Mouse (Mus musculus): ENCODE results near the gene Slc36a3. TPM values are rescaled to one million over a fixed set of nuclear protein-coding genes. Genes with fewer than 3 reads are reported as not detected.

Slc36a3 gene
- polyA plus RNA-seq, 2 experiments: not detected

- H3K27ac ChIP-seq (replicated peaks; ENCODE audit: low read depth, low read length): no peak within 1 kb of the TSS
These were observed 73.9 kb downstream of the Slc36a3 start, which contains the start of gene Ccdc69 for GRCm38 (mm10) chr11:55077331-55078231. Gene Ccdc69 (minus strand): TSS chr11:55078131.

GRCm38 (mm10) chr11:55076234-55076633 lies 75.3 kb downstream of the Slc36a3 start:
- no peak overlapping the region for H3K4me2 ChIP-seq (replicated peaks; ENCODE audit: low read depth, low read length, severe bottlenecking)
- H3K4me3 ChIP-seq (replicated peaks; ENCODE audit: low read length): no peak overlapping the region
- TF ChIP-seq POLR2A (IDR thresholded peaks at IDR 0.05; ENCODE audit: borderline replicate concordance, extremely low read depth, insufficient read depth, insufficient read length): no peak
- H3K9ac ChIP-seq (ENCODE audit: low read depth, low read length, severe bottlenecking): no peak overlapping the region
- no peak overlapping the region for H3K27ac ChIP-seq (replicated peaks; ENCODE audit: low read depth, low read length)
- DNase-seq (ENCODE audit: low spot score) (no peak), ATAC-seq (ENCODE audit: low FRiP score, low read depth) (no peak)
- no peaks in the 10 kb centered on the region for H3K9me3 ChIP-seq (ENCODE audit: control insufficient read depth, low read length)
- no peaks in the 10 kb centered on the region for H3K27me3 ChIP-seq (ENCODE audit: control insufficient read depth, insufficient read depth, low read length)
- no peaks in the 10 kb centered on the region for H3K36me3 ChIP-seq (ENCODE audit: control insufficient read depth, insufficient read depth, low read length)
- peaks cover 6% of the 10 kb centered on the region; the same call in 1 of the 2 replicates for H3K4me1 ChIP-seq (ENCODE audit: control insufficient read depth, insufficient read depth, low read length)
- WGBS: 90% methylated on average over 5 of the region's 5 CpGs

More at GRCm38 (mm10) chr11:55077331-55078231, 73.9 kb downstream of the Slc36a3 start, which contains the start of gene Ccdc69:
- TF ChIP-seq POLR2A (IDR thresholded peaks at IDR 0.05; ENCODE audit: borderline replicate concordance, extremely low read depth, insufficient read depth, insufficient read length): no peak
- DNase-seq (ENCODE audit: low spot score): peak; percentile 9
- Histone ChIP-seq H3K27me3 (ENCODE audit: control insufficient read depth, insufficient read depth, low read length) (no peaks in the 10 kb centered on the region), H3K4me3 (replicated peaks; ENCODE audit: low read length) (peak within 1 kb of the TSS; percentile 44), H3K4me2 (replicated peaks; ENCODE audit: low read depth, low read length, severe bottlenecking) (peak within 1 kb of the TSS; percentile 92), H3K9ac (ENCODE audit: low read depth, low read length, severe bottlenecking) (peak within 1 kb of the TSS; percentile 52), H3K36me3 (ENCODE audit: control insufficient read depth, insufficient read depth, low read length) (no peaks in the 10 kb centered on the region), H3K9me3 (ENCODE audit: control insufficient read depth, low read length) (no peaks in the 10 kb centered on the region), H3K4me1 (ENCODE audit: control insufficient read depth, insufficient read depth, low read length) (peaks cover 6% of the 10 kb centered on the region; the same call in 1 of the 2 replicates)
- peak; percentile 56; the same call in 1 of the 2 replicates for ATAC-seq (ENCODE audit: low FRiP score, low read depth)
- 1% methylated on average over 48 of the region's 50 CpGs for WGBS

GRCm38 (mm10) chr11:55075602-55076001 lies 75.9 kb downstream of the Slc36a3 start:
- ATAC-seq (ENCODE audit: low FRiP score, low read depth) (no peak), DNase-seq (ENCODE audit: low spot score) (peak; percentile 27)
- H3K36me3 ChIP-seq (ENCODE audit: control insufficient read depth, insufficient read depth, low read length): no peaks in the 10 kb centered on the region
- no peak for TF ChIP-seq POLR2A (IDR thresholded peaks at IDR 0.05; ENCODE audit: borderline replicate concordance, extremely low read depth, insufficient read depth, insufficient read length)
- H3K4me3 ChIP-seq (replicated peaks; ENCODE audit: low read length): no peak overlapping the region
- no peak overlapping the region for H3K4me2 ChIP-seq (replicated peaks; ENCODE audit: low read depth, low read length, severe bottlenecking)
- H3K27ac ChIP-seq (replicated peaks; ENCODE audit: low read depth, low read length): no peak overlapping the region
- no peaks in the 10 kb centered on the region for H3K9me3 ChIP-seq (ENCODE audit: control insufficient read depth, low read length)
- no peaks in the 10 kb centered on the region for H3K27me3 ChIP-seq (ENCODE audit: control insufficient read depth, insufficient read depth, low read length)
- 43% methylated on average over 2 of the region's 2 CpGs for WGBS
- peaks cover 6% of the 10 kb centered on the region; the same call in 1 of the 2 replicates for H3K4me1 ChIP-seq (ENCODE audit: control insufficient read depth, insufficient read depth, low read length)
- H3K9ac ChIP-seq (ENCODE audit: low read depth, low read length, severe bottlenecking): no peak overlapping the region

Other genes starting within 250 kb of the Slc36a3 start
- gene Gpx3, start 249.3 kb downstream of the Slc36a3 start, polyA plus RNA-seq (2012; rRNA removed): 14.5 and 18.2 TPM in 2 replicates
- 32.7 and 37.3 TPM in 2 replicates for gene Gpx3, start 249.3 kb downstream of the Slc36a3 start, polyA plus RNA-seq (2014; fragmentation: Nextera tagmentation; extraction: Ambion mirVana)
- gene Tnip1, start 188.8 kb downstream of the Slc36a3 start, polyA plus RNA-seq (2012; rRNA removed): 21.6 and 24.8 TPM in 2 replicates
- 20.0 and 20.6 TPM in 2 replicates for gene Tnip1, start 188.8 kb downstream of the Slc36a3 start, polyA plus RNA-seq (2014; fragmentation: Nextera tagmentation; extraction: Ambion mirVana)
- 272 and 281 TPM in 2 replicates for gene Anxa6, start 118.3 kb downstream of the Slc36a3 start, polyA plus RNA-seq (2012; rRNA removed)
- gene Anxa6, start 118.3 kb downstream of the Slc36a3 start, polyA plus RNA-seq (2014; fragmentation: Nextera tagmentation; extraction: Ambion mirVana): 390 and 395 TPM in 2 replicates
- gene Ccdc69, start 73.6 kb downstream of the Slc36a3 start, polyA plus RNA-seq (2012; rRNA removed): 1.2 and 1.6 TPM in 2 replicates
- 1.1 and 1.3 TPM in 2 replicates for gene Ccdc69, start 73.6 kb downstream of the Slc36a3 start, polyA plus RNA-seq (2014; fragmentation: Nextera tagmentation; extraction: Ambion mirVana)
- 12.2 and 14.6 TPM in 2 replicates for gene Gm2a, start 53.6 kb downstream of the Slc36a3 start, polyA plus RNA-seq (2012; rRNA removed)
- 34.6 and 37.8 TPM in 2 replicates for gene Gm2a, start 53.6 kb downstream of the Slc36a3 start, polyA plus RNA-seq (2014; fragmentation: Nextera tagmentation; extraction: Ambion mirVana)
- 1.7 and 2.3 TPM in 2 replicates for gene Slc36a2, start 33.4 kb upstream of the Slc36a3 start, polyA plus RNA-seq (2012; rRNA removed)
- 1.4 and 2.2 TPM in 2 replicates for gene Slc36a2, start 33.4 kb upstream of the Slc36a3 start, polyA plus RNA-seq (2014; fragmentation: Nextera tagmentation; extraction: Ambion mirVana)
- 15.9 and 20.2 TPM in 2 replicates for gene Slc36a1, start 52.6 kb upstream of the Slc36a3 start, polyA plus RNA-seq (2012; rRNA removed)
- gene Slc36a1, start 52.6 kb upstream of the Slc36a3 start, polyA plus RNA-seq (2014; fragmentation: Nextera tagmentation; extraction: Ambion mirVana): 2.1 and 2.6 TPM in 2 replicates
- 1.3 TPM in 2 replicates for gene Fat2, start 184.9 kb upstream of the Slc36a3 start, polyA plus RNA-seq (2012; rRNA removed)
- 1.1 and 1.4 TPM in 2 replicates for gene Fat2, start 184.9 kb upstream of the Slc36a3 start, polyA plus RNA-seq (2014; fragmentation: Nextera tagmentation; extraction: Ambion mirVana)

Data from limb, embryonic 14.5 days (tissue).